Mouse (Mus musculus): ENCODE data around the gene Gm49353. TPM values are rescaled to one million over a fixed set of nuclear protein-coding genes. Genes with fewer than 3 reads are reported as not detected.

Gene Gm49353
- total RNA-seq (2021), result not detected
- long read RNA-seq, experiment 1, result 0 reads
- long read RNA-seq, experiment 2, result 0 reads

DNA sequence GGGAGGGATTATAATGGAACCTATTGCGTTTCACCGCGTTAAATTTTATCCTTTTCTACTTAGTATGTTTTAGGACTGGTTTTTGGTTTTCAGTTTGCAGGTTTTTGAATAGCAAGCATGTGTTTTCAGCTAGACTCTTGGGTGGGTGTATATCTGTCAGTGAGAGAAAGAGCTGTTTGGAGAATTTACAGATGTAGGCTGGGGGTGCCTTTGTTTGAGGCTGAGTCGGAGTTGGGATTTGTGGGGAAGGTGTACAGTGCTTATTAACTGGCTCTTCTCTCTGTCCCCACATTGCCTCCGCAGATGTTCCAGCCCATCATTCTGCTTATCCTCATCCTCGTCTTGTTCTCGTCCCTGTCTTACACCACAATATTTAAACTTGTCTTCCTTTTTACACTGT is at the start of gene Gm49353:
Gene Gm49353 (plus strand): TSS at position 313 of the 400 bp plus-strand sequence.
- intact Hi-C loops (cut with DNase I; ENCODE audit: low total_unique reads), result no loop called here
- no peak for DNase-seq

DNA sequence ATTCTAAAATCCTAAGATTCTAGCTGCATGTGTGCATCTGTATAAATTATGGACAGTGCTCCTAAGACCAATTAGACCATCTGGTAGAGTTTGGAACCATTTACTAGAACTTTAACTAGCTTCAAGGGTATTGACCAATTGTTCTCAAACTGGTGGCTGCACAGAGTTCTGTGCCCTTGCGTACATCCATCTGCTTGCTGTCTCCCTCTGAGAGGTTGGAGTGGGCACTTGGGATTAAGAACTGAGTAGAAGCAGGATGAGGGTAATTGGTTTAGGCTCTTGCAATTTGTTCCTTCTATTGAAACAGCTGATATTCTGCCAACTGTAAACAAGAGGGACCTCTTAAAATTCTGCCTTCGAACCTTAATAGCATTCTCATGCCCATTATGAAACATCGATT is 43.5 kb upstream of the Gm49353 start:
- intact Hi-C loops (cut with DNase I; ENCODE audit: low total_unique reads), result no loop called here
- DNase-seq, result no peak

DNA sequence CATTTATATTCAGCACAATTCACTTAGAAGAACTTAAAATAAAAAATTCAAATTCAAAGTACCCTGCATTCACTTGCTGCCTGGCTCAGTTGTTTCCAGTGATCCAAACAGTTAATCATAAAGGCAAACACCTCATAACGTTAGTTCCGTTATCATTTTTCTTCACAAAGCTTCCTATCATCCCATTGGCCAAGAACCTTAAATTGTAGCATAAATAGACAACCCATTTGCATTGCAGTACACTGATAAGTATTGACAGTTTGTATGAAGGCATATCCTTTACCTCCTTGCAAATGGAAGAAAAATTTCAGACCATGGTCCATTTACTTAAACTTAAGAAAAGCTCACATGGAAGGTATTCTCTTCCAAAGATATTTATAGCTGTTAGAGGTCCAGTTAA is 37.1 kb upstream of the Gm49353 start:
- DNase-seq, result no peak
- intact Hi-C loops (cut with DNase I; ENCODE audit: low total_unique reads), result no loop called here

DNA sequence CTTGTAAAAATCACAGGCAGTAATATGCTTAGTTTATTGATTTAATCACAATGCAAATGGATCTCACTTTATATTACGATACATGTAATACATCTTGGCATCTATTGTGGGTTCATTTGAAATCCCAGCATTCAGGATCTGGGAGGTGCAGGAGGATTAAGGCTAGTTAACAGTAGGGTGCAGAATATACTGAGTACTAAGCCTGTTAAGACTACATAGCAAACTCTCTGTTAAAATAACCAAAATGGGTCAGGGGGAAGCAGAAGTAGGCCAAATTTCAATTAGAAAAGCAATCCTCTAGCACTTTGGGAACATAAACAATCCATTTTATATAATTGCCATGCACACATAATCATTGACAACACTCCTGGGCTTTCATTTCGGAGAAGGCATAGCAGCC is 25.0 kb upstream of the Gm49353 start:
- intact Hi-C loops (cut with DNase I; ENCODE audit: low total_unique reads), result no loop called here
- DNase-seq, result no peak

DNA sequence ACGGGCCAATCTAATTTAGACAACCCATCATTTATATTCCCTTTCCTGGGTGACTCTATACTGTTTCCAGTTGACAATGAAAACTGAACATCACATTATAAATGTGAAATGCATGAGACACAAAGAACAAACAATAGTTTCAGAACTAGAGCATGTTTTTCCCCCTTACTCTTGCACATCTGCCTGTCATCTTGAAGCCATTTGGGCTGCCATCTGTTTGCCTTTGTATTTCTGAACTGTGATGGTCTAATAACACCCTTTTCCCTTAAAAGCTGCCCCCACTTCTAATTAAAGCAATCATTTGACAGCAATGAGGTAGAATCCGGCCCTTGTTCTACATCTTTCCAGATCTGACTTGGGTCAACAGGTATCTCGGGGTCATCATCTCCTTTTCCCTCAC is 23.1 kb upstream of the Gm49353 start:
- intact Hi-C loops (cut with DNase I; ENCODE audit: low total_unique reads), result no loop called here
- DNase-seq, result no peak

DNA sequence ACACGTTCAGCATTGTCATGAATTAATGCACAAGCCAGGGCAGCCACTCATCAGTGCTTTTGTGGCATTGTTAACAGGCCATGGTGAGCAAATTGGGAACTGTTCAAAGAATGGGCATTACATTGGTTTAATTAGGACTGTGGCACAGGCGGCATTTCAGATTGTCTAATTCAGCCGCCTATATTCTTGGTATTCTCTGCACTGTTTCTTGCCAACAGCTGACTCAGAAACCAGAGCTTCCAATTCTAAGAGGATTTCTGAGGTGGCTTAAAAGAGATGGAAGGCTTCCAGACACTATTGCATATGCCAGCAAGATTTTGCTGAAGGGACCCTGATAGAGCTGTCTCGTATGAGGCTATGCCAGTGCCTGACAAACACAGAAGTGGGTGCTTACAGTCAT is 21.9 kb upstream of the Gm49353 start:
- DNase-seq, result no peak
- intact Hi-C loops (cut with DNase I; ENCODE audit: low total_unique reads), result no loop called here

DNA sequence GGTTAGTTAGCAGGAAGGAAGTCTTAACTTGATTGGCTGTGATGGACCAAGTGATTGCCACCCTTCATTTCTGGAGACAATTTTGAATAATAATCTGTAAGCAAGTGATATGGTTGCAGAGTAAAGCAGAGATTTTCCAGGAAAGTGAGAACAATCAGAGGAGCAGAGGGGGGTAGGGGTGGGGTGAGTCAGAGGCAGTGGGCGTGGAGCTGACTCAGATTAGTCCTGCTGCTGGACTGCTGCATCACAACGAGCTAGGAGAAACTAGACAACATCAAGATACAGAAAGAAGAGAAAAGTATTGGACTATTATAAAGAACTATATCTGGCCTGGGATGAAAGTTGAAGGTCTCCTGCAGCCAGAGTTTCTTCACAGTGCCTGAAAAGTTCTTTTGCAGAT is 20.8 kb upstream of the Gm49353 start:
- DNase-seq, result no peak
- intact Hi-C loops (cut with DNase I; ENCODE audit: low total_unique reads), result no loop called here

DNA sequence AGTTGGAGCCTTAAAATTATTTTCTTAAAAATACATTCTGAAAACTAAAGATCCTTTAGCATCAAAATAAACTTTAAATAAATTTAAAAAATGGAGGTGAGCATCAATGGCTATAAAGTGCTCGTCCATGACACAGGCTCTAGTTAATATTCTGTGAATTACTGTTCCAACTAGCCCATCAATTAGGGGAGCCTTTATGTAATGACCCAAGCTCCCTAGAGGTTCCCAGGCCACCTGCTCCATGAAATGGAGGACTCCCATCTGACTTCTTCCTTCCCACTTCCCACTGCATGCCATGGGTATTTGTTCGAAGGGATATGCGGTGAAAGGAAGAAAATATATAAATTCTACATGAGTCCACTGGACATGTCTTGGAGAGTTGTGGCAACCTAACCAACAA is 18.5 kb upstream of the Gm49353 start:
- intact Hi-C loops (cut with DNase I; ENCODE audit: low total_unique reads), result no loop called here
- DNase-seq, result no peak

DNA sequence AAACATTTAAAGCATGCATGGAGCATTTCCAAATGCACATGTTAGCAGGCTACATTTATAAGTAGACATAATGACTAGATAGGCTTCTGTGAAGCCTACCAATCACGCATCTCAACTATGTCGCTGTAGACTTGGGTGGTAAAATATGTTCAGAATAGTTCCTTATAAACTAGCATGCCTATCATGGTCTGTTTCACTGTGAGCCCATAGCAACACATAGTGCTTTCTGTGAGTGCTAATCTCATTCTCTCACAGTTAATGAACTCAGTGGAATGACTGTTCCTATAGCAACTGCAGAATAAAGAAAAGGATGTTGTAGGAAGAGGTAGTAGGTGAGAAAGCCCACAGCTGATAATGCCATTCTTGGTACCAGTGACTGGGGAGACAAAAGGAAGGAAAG is 17.7 kb upstream of the Gm49353 start:
- DNase-seq, result no peak
- intact Hi-C loops (cut with DNase I; ENCODE audit: low total_unique reads), result no loop called here

DNA sequence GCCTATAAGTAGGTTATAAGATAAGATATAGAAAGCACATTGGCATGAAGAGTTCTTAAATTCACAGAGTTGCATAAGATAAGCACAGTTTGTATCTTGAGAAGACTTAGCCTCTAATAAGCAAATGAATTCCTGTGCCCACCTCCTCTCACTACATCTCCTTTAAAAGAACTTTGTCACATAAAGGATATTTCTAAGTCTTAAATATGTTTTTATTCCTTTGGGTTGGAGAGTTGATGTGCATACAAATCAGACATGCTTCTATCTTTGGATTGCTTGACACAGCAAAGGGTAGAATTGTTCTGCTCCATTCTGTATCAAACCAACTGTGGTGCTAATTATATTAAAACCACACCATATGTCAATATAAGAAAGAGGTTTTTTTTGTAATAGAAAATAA is 5.0 kb upstream of the Gm49353 start:
- DNase-seq, result no peak
- intact Hi-C loops (cut with DNase I; ENCODE audit: low total_unique reads), result no loop called here

DNA sequence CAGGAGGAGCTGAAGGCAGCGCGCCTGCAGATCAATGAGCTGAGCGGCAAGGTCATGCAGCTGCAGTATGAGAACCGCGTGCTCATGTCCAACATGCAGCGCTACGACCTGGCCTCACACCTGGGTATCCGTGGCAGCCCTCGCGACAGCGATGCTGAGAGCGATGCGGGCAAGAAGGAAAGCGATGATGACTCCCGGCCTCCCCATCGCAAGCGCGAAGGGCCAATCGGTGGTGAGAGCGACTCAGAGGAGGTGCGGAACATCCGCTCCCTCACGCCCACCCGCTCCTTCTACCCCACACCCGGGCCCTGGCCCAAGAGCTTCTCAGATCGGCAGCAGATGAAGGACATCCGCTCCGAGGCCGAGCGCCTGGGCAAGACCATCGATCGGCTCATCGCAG is 1.9 kb upstream of the Gm49353 start:
- intact Hi-C loops (cut with DNase I; ENCODE audit: low total_unique reads), result no loop called here
- DNase-seq, result no peak

DNA sequence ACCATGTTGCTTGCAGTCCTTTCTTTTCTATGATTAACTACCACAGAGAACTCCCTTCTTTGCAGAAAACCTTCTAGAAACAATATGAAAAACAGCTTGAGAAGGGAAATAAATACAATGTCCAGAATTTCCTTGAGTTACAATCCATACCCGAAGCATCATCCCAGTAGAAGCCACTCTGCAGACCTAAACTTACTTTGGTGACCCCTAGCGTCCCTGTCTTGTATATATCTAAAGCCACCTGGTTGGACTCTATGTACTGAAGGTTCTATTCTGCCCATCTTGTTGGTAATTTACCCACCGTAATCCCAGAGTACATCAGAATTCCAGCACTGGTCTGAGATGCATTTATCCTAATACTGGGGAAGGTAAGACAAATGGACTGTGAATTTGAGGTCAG is 1.1 kb downstream of the Gm49353 start:
- intact Hi-C loops (cut with DNase I; ENCODE audit: low total_unique reads), result no loop called here
- DNase-seq, result no peak

DNA sequence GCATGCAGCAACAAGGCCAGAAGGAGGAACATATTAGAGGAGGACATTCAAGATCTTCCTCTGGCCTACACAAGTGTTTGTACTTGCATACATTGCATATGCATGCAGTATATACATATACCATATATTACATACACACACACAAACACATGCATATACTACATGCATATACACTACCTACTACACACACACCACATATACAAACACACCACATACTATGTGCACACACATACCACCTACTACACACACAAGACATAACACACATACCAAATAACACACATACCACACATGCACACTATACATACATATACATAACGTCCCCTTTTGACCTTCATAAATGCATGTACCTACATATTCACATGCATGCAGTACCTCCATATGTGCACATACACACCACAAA is 1.9 kb downstream of the Gm49353 start:
- DNase-seq, result no peak
- intact Hi-C loops (cut with DNase I; ENCODE audit: low total_unique reads), result no loop called here

DNA sequence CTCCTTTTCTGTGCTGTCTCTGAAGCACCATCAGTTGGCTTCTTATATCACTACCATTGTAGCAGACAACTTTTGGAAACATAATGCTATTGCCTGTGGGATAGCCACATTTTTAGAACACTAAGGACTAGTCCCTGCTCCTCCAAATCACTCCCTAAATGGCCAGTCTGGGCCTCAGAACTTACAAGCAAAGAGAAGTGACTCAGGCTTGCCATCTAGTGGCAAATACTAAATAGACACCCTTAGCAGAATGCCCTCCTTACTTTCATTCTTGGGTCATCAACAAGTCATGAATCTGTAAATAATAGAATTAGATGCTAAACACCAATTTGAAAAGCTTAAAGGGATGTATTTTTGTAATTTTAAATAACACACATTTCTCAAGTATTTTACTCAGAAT is 8.0 kb downstream of the Gm49353 start:
- DNase-seq, result no peak
- intact Hi-C loops (cut with DNase I; ENCODE audit: low total_unique reads), result loop anchor here (5.0 kb wide), 1 partner anchor 99 kb away; no protein-coding TSS in a partner anchor

DNA sequence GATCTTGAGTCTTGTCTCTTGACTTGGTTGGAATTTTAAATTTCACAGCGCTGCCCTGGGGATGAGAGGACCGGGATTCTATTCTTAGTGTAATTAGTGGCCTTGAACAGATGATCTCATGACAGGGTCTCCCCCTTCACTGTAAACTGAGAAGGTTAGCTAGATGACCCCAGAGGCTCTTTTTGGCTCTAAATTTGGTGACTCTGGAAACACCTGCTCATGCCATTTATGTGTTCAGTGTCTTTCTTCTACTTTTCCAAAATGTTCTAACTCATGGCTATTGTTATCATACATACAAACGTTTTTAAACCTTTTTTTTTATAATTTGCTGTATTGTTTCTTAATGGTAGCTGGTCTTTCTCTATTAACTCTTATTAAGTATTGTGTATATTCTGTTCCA is 10.0 kb downstream of the Gm49353 start:
- intact Hi-C loops (cut with DNase I; ENCODE audit: low total_unique reads), result loop anchor here (5.0 kb wide), 1 partner anchor 101 kb away; no protein-coding TSS in a partner anchor
- DNase-seq, result no peak

DNA sequence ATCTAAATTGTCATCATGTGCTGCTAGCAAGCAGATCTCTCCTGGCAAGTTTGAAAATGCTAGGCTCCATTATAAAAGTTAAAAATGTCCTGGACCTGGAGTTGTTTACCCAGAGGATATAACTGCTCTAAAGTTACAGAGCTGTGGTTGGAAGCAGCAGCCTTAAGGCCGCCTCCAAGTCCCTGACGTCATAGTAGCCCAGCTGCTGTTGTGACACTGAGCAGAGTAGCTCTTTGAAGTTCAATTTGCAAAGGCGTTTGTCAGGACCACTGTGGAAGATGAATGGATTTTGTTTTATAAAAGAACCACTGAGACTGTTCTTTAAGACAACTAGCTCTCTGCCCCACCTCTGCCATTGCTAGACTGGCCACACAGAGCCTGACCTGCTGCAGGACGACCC is 12.7 kb downstream of the Gm49353 start, which contains the start of gene 9330159F19Rik:
Gene 9330159F19Rik (plus strand): TSS at position 154 of the 400 bp plus-strand sequence.
- peak; percentile 52 for DNase-seq
- intact Hi-C loops (cut with DNase I; ENCODE audit: low total_unique reads), result no loop called here

DNA sequence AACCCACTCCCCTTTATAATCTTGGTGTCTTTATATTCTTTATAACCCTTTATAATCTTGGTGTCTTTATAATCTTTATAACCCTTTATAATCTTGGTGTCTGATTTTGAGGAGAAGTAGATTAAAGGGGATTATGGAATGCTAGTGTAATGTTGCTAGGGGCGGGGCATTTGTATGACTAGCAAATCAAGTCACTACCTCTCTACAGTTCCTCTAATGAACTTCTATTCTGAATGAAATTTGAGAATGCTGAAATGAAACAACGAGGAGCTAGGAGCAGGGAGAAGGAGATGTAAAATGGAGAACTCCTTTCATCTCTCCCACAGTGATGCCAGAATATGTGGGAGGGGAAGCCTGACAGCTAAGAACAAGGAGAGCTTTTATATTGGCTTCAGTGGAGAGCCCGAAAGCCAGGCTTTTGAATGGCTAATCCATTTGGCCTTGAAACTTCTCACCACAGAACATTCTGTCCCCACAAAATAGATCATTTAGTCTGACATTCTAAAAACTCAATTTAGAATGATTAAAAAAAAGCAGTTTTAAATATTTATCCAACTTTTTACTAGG is 14.9 kb downstream of the Gm49353 start:
- intact Hi-C loops (cut with DNase I; ENCODE audit: low total_unique reads), result no loop called here
- DNase-seq, result no peak

DNA sequence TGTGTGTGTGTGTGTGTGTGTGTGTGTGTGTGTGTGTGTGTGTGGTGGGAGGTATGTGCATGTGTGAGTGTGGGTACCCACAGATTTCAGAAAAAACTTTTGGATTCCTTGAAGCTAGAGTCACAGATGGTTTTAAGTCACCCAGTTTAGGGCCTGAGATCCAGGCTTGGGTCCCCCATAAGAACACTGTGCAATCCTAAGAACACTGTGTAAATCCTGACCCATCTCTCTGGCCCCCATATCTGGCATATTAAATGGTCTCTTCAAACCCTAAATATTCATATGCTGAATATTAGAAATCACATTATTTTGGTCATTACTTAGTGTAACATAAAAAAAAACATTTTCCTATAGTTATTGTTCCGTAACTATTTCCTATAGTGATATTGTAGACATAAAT is 18.2 kb downstream of the Gm49353 start:
- intact Hi-C loops (cut with DNase I; ENCODE audit: low total_unique reads), result no loop called here
- DNase-seq, result no peak

DNA sequence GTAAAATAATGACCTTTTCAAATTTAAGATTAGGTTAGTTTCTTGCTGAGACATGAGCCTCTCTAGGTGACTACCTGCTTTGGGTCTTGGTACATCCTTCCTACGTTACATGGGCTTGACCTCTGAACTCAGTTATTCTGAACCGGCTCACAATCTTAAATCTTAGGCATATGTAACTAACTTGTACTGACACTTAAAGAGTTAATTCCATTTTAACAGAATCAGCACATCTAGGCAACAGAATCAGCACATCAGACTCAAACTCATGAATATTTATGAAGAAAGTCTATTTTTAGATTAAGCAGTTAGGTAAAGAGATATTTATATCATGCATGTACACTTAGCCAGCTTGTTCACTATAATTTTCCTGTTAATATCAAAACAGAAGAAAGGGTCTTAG is 18.7 kb downstream of the Gm49353 start:
- intact Hi-C loops (cut with DNase I; ENCODE audit: low total_unique reads), result no loop called here
- DNase-seq, result no peak

DNA sequence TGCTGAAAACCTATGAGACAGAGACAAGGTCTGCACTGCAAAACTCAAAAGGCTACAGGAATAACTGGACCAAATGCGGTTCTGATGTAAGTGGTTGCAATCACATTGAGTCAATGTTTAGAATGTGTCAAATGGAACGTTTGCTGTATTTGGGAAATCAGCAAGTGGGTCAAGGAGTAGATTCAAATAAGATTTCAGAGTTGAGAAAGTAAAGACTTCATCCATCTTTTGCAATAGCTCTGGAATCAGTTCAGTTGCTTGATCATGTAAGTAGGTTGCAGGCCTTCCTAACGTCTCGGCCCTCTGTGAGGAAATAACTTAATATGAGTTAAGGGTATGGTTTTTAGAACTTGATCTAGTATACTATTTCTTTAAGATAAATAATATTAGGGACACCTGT is 26.6 kb downstream of the Gm49353 start:
- DNase-seq, result no peak
- intact Hi-C loops (cut with DNase I; ENCODE audit: low total_unique reads), result no loop called here

DNA sequence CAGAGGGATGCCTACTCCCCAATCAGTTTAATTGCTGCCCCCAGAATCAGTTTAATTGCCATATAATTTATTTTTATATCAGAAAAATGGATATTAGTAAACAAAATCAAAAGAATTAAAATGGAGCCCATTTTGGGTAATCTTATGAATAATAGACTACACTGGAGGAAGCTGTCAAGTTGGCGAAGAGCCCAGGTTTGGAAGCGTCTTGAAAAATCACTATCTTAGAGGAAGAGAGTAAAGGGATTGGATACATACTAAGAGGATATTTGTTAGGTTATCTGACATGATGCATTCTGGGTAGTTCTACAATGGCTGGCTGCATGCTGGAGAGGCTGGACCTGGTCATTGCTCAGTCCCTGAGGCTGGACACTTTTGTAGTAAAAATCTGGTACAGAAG is 32.5 kb downstream of the Gm49353 start:
- intact Hi-C loops (cut with DNase I; ENCODE audit: low total_unique reads), result no loop called here
- no peak for DNase-seq
